Mouse (Mus musculus) duodenum, adult 2 months (tissue): ENCODE measurements around the gene Alms1. TPM values are rescaled to one million over a fixed set of nuclear protein-coding genes. Genes with fewer than 3 reads are reported as not detected.

Source experiments
- polyA plus RNA-seq: library from polyadenylated mRNA; depleted of rRNA; stranded (reverse); fragments of >200 nt; gene quantifications from 2 replicates; pipeline ENCODE4 v1.2.3, GENCODE M21; 2012; ENCODE audit warnings: low replicate concordance; rRNA removed

Gene Alms1
- 0.09 and 0.14 TPM in 2 replicates for polyA plus RNA-seq

DNA sequence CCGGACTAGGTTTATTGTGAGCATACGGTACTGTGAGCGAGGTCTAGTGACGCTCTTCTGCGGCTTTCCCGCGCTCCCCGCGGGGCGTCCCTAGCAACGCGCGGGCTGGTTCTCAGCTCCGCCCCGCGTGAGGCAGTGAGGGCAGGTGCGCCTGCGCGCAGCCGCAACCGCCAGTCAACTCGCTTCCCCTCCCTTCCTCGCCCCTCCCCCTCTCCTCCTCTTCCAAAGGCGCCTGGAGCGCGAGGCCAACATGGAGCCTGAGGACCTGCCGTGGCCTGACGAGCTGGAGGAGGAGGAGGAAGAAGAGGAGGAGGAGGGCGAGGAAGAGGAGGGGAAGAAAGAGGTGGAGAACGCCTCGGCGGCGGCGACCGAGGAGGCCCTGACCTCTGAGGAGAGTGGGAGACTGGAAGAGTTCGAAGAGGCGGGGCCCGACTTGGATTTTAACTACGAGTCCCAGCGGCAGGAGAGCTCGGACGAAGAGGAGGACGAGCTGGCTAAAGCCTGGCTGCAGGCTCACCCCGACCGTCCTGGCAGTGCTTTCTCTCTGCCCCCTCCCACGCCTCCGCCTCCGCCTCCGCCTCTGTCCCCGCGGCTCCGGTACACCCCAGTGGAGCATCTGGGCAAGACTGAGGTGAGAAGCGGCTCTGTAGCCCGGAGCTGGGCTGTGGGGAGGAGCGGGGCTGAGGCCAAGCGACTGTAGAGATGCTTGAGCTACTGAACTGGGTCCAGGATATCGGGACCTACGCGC, at the start of gene Alms1:
Gene Alms1 (plus strand): TSS at position 136 of the 748 bp plus-strand sequence.

DNA sequence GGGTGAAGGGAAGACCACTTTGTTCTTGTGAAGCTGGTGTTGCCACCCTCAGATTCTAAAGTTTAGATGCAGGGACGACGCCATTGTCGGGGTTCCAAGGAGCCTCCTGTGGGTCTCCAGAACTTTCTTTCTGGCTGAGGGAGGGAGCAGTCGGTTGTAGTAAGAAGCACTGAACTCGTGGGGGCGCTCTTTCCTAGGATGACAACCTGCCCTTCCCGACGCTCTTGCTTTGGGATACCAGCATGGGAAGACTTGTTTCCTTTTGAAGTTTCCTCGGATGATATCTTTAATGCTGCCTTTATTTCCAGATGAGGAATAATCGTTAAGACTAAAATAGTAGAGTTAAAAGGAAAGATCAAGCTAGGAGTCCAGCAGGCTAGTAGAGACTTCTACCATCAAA, 125.8 kb downstream of the Alms1 start, which contains the start of gene Nat8f7:
Gene Nat8f7 (minus strand): TSS at position 101 of the 400 bp plus-strand sequence.

Other genes with a start within 250 kb of the Alms1 start
- 2.8 and 3.5 TPM in 2 replicates for gene Rab11fip5, start 212.9 kb upstream of the Alms1 start, polyA plus RNA-seq
- not detected in 2 replicates for gene Noto, start 163.6 kb upstream of the Alms1 start, polyA plus RNA-seq
- gene Smyd5, start 155.5 kb upstream of the Alms1 start, polyA plus RNA-seq = 6.0 and 10.7 TPM in 2 replicates
- gene Cct7, start 136.0 kb upstream of the Alms1 start, polyA plus RNA-seq = 43.7 and 53.9 TPM in 2 replicates
- 20.2 and 24.2 TPM in 2 replicates for gene Pradc1, start 135.6 kb upstream of the Alms1 start, polyA plus RNA-seq
- gene Fbxo41, start 84.5 kb upstream of the Alms1 start, polyA plus RNA-seq = 0.13 and 0.15 TPM in 2 replicates
- gene Egr4, start 73.9 kb upstream of the Alms1 start, polyA plus RNA-seq = 0.16 TPM in 1 of 2 replicates, not detected in the other
- 3.2 and 15.6 TPM in 2 replicates for gene Nat8f7, start 125.7 kb downstream of the Alms1 start, polyA plus RNA-seq
- 1.5 TPM in 1 of 2 replicates, not detected in the other for gene Nat8f3, start 178.2 kb downstream of the Alms1 start, polyA plus RNA-seq
- 4.2 and 4.8 TPM in 2 replicates for gene Nat8f6, start 233.4 kb downstream of the Alms1 start, polyA plus RNA-seq
- 32.9 and 38.5 TPM in 2 replicates for gene Nat8f5, start 233.4 kb downstream of the Alms1 start, polyA plus RNA-seq
- gene Nat8, start 244.6 kb downstream of the Alms1 start, polyA plus RNA-seq = 81.1 and 118 TPM in 2 replicates